In the genomic region with DNA sequence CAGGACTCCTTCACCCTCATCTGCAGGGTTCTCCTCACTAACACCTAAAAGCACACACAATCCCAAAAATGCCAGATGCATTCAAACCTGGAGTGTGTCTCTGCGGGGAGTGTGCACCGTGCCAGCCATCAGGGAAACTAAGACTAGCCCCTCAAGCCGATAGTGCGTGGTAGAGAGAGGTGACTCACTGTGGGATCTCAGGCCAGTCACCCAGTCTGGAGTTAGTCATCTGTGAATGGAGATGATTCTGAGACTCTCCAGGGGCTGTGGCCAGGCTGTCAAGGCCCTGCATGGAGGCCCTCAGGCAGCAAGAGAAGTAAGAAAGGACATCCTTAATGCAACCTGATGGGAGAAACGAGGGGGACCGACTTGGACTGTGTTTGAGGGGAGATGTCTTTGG, we compare ENCODE assay signal across 21 mouse cellular contexts. TPM values are rescaled to one million over a fixed set of nuclear protein-coding genes. Genes with fewer than 3 reads are reported as not detected.
DNase-seq lines count a peak whose midpoint lies in the region; TF ChIP-seq lines count a peak whose summit lies in the region.
"Had no signal": no experiment of that assay in that cellular context is flagged by ENCODE, and none has a peak within 500 bp of the region (broad histone marks: within the 10 kb centered on the region; RNA-seq: fewer than 3 reads in every experiment).

No protein-coding gene starts in this region.

- WGBS in lung, adult 2 months = 89% methylated on average over 6 of the region's 6 CpGs

- no peak for TF ChIP-seq POLR2A in lung, adult 2 months (IDR thresholded peaks at IDR 0.05; ENCODE audit: borderline replicate concordance, extremely low read depth, low read depth, low read length)

- intact Hi-C loops in heart, postnatal 25 days (cut with DNase I) = no loop called here

- H3K4me1 ChIP-seq in lung, adult 2 months (ENCODE audit: control insufficient read depth, insufficient read depth, low read length) = peaks cover 2% of the 10 kb centered on the region; the same call in 1 of the 2 replicates
- H3K4me1 ChIP-seq: heart, embryonic 10.5 days; hindbrain, embryonic 13.5 days had no signal

- peak; percentile 68 for DNase-seq in heart, adult 11 months
- DNase-seq in heart, postnatal 25 days (ENCODE audit: low spot score) = no peak
- DNase-seq in 416B (ENCODE audit: low read depth) (peak; percentile 42), MN1 (ENCODE audit: low spot score) (peak; percentile 63)
- DNase-seq in adrenal gland, postnatal 25 days = peak; percentile 8
- DNase-seq in layer of hippocampus, adult 18-20 months (ENCODE audit: low spot score in 2 of 2) = no peak
- DNase-seq in urinary bladder, postnatal 14 days (ENCODE audit: low spot score) = no peak
- DNase-seq in lung, adult 2 months = no peak
- DNase-seq: cerebellum, adult 2 months; cerebellum, postnatal 14 days; embryo, embryonic 11 days; gastrocnemius, adult 2 months; gastrocnemius, postnatal 36 days; heart, adult 18-20 months; heart, postnatal 10 days; kidney, adult 11 months had no signal

- no peak overlapping the region for H3K4me3 ChIP-seq in lung, adult 2 months (replicated peaks; ENCODE audit: extremely low read depth, low read depth, low read length)
- H3K4me3 ChIP-seq: embryonic facial prominence, embryonic 15.5 days; erythroblast, embryonic 14.5 days; forebrain, embryonic 10.5 days; gastrocnemius, adult 2 months; heart, embryonic 10.5 days; hindbrain, embryonic 13.5 days had no signal

- no peak for TF ChIP-seq CTCF in lung, adult 2 months (IDR thresholded peaks at IDR 0.05; ENCODE audit: insufficient read depth, low read length)

RNA-seq across cellular contexts. Expression of a gene that starts 14.7 kb away (rescaled TPM):
- 1 to 10 TPM in 1 of 2 experiments, under 1 TPM in 1; 0.57 to 1.3 TPM for total RNA-seq in heart, postnatal 25 days (2021)
- 4.6 TPM in 2 replicates for total RNA-seq in adrenal gland, postnatal 25 days (2021)
- total RNA-seq in layer of hippocampus, adult 18-20 months (2021) = 1 to 10 TPM in 1 of 2 experiments, under 1 TPM in 1; 0.84 to 1.6 TPM
- polyA plus RNA-seq in lung, adult 2 months (2012; rRNA removed) = 0.28 and 0.37 TPM in 2 replicates

RNA-seq across cellular contexts. Expression of a gene that starts 18.0 kb away (rescaled TPM):
- 10 to 100 TPM; 44.1 to 50.2 TPM for total RNA-seq in heart, postnatal 25 days (2021)
- 118 and 136 TPM in 2 replicates for total RNA-seq in adrenal gland, postnatal 25 days (2021)
- total RNA-seq in layer of hippocampus, adult 18-20 months (2021) = 10 to 100 TPM; 47.7 to 56.7 TPM
- polyA plus RNA-seq in lung, adult 2 months (2012; rRNA removed) = 25.5 and 35.6 TPM in 2 replicates

Comparison
In these comparisons a context has a peak if more than half of its experiments do, and no peak if none do; other contexts are left out.
1. DNase-seq: peak in heart, adult 11 months (single experiment), 416B (single experiment), MN1 (single experiment) and adrenal gland, postnatal 25 days (single experiment); none in heart, postnatal 25 days (single experiment), layer of hippocampus, adult 18-20 months (0 of 2), urinary bladder, postnatal 14 days (single experiment) and lung, adult 2 months (single experiment).